Mouse (Mus musculus): ENCODE data around the gene Unc5c. TPM values are rescaled to one million over a fixed set of nuclear protein-coding genes. Genes with fewer than 3 reads are reported as not detected.

Gene Unc5c
- polyA plus RNA-seq, 1 experiment from 2014 or later, result 20.7 TPM

GRCm38 (mm10) chr3:141735285-141735684 lies 270.3 kb downstream of the Unc5c start:
- H3K9me3 ChIP-seq (ENCODE audit: control insufficient read depth, low read length), result no peaks in the 10 kb centered on the region
- no peak overlapping the region for H3K27ac ChIP-seq (ENCODE audit: low read depth, low read length)
- no peaks in the 10 kb centered on the region for H3K36me3 ChIP-seq (ENCODE audit: control insufficient read depth, insufficient read depth, low read length)
- no peak for ATAC-seq (ENCODE audit: low read depth)
- no peak overlapping the region for H3K9ac ChIP-seq (replicated peaks; ENCODE audit: low read depth, low read length)
- H3K4me3 ChIP-seq (ENCODE audit: low read depth, low read length), result no peak overlapping the region
- no peaks in the 10 kb centered on the region for H3K27me3 ChIP-seq (ENCODE audit: control insufficient read depth, insufficient read depth, low read length)
- H3K4me1 ChIP-seq (ENCODE audit: control insufficient read depth, insufficient read depth, low read length), result no peaks in the 10 kb centered on the region
- no peak overlapping the region for H3K4me2 ChIP-seq (ENCODE audit: low read depth, low read length)

- ATAC-seq (ENCODE audit: low read depth), result no peak
- Histone ChIP-seq H3K4me3 (ENCODE audit: low read depth, low read length) (no peak overlapping the region), H3K9ac (replicated peaks; ENCODE audit: low read depth, low read length) (no peak overlapping the region)
Observed at GRCm38 (mm10) chr3:141745322-141745721, 280.3 kb downstream of the Unc5c start.

GRCm38 (mm10) chr3:141748694-141749381 lies 283.8 kb downstream of the Unc5c start:
- H3K27me3 ChIP-seq (ENCODE audit: control insufficient read depth, insufficient read depth, low read length), result no peaks in the 10 kb centered on the region
- no peaks in the 10 kb centered on the region for H3K9me3 ChIP-seq (ENCODE audit: control insufficient read depth, low read length)
- H3K36me3 ChIP-seq (ENCODE audit: control insufficient read depth, insufficient read depth, low read length), result no peaks in the 10 kb centered on the region
- no peak overlapping the region for H3K4me3 ChIP-seq (ENCODE audit: low read depth, low read length)
- ATAC-seq (ENCODE audit: low read depth), result no peak
- WGBS, result 77% methylated on average over 4 of the region's 4 CpGs
- no peak overlapping the region for H3K4me2 ChIP-seq (ENCODE audit: low read depth, low read length)
- H3K4me1 ChIP-seq (ENCODE audit: control insufficient read depth, insufficient read depth, low read length), result no peaks in the 10 kb centered on the region
- no peak overlapping the region for H3K27ac ChIP-seq (ENCODE audit: low read depth, low read length)
- H3K9ac ChIP-seq (replicated peaks; ENCODE audit: low read depth, low read length), result no peak overlapping the region

More at GRCm38 (mm10) chr3:141745322-141745721, 280.3 kb downstream of the Unc5c start:
- Histone ChIP-seq H3K27ac (ENCODE audit: low read depth, low read length) (no peak overlapping the region), H3K36me3 (ENCODE audit: control insufficient read depth, insufficient read depth, low read length) (no peaks in the 10 kb centered on the region), H3K27me3 (ENCODE audit: control insufficient read depth, insufficient read depth, low read length) (no peaks in the 10 kb centered on the region), H3K4me2 (ENCODE audit: low read depth, low read length) (no peak overlapping the region), H3K9me3 (ENCODE audit: control insufficient read depth, low read length) (no peaks in the 10 kb centered on the region), H3K4me1 (ENCODE audit: control insufficient read depth, insufficient read depth, low read length) (no peaks in the 10 kb centered on the region)

GRCm38 (mm10) chr3:141752172-141752571 lies 287.2 kb downstream of the Unc5c start:
- no peak overlapping the region for H3K4me3 ChIP-seq (ENCODE audit: low read depth, low read length)
- H3K27ac ChIP-seq (ENCODE audit: low read depth, low read length), result no peak overlapping the region
- H3K27me3 ChIP-seq (ENCODE audit: control insufficient read depth, insufficient read depth, low read length), result no peaks in the 10 kb centered on the region
- H3K4me2 ChIP-seq (ENCODE audit: low read depth, low read length), result no peak overlapping the region
- no peaks in the 10 kb centered on the region for H3K4me1 ChIP-seq (ENCODE audit: control insufficient read depth, insufficient read depth, low read length)
- H3K36me3 ChIP-seq (ENCODE audit: control insufficient read depth, insufficient read depth, low read length), result no peaks in the 10 kb centered on the region
- H3K9ac ChIP-seq (replicated peaks; ENCODE audit: low read depth, low read length), result no peak overlapping the region
- WGBS, result 61% methylated on average over 7 of the region's 7 CpGs
- H3K9me3 ChIP-seq (ENCODE audit: control insufficient read depth, low read length), result no peaks in the 10 kb centered on the region
- no peak for ATAC-seq (ENCODE audit: low read depth)

GRCm38 (mm10) chr3:141757259-141757658 lies 292.2 kb downstream of the Unc5c start:
- Histone ChIP-seq H3K4me1 (ENCODE audit: control insufficient read depth, insufficient read depth, low read length) (no peaks in the 10 kb centered on the region), H3K4me2 (ENCODE audit: low read depth, low read length) (no peak overlapping the region), H3K4me3 (ENCODE audit: low read depth, low read length) (no peak overlapping the region), H3K27me3 (ENCODE audit: control insufficient read depth, insufficient read depth, low read length) (no peaks in the 10 kb centered on the region), H3K9me3 (ENCODE audit: control insufficient read depth, low read length) (no peaks in the 10 kb centered on the region), H3K9ac (replicated peaks; ENCODE audit: low read depth, low read length) (no peak overlapping the region), H3K36me3 (ENCODE audit: control insufficient read depth, insufficient read depth, low read length) (no peaks in the 10 kb centered on the region), H3K27ac (ENCODE audit: low read depth, low read length) (no peak overlapping the region)
- ATAC-seq (ENCODE audit: low read depth), result no peak
- 88% methylated on average over 3 of the region's 3 CpGs for WGBS

GRCm38 (mm10) chr3:141778411-141778919 lies 313.4 kb downstream of the Unc5c start:
- Histone ChIP-seq H3K4me2 (ENCODE audit: low read depth, low read length) (no peak overlapping the region), H3K36me3 (ENCODE audit: control insufficient read depth, insufficient read depth, low read length) (no peaks in the 10 kb centered on the region), H3K4me1 (ENCODE audit: control insufficient read depth, insufficient read depth, low read length) (no peaks in the 10 kb centered on the region), H3K9me3 (ENCODE audit: control insufficient read depth, low read length) (no peaks in the 10 kb centered on the region), H3K4me3 (ENCODE audit: low read depth, low read length) (no peak overlapping the region), H3K27ac (ENCODE audit: low read depth, low read length) (no peak overlapping the region), H3K9ac (replicated peaks; ENCODE audit: low read depth, low read length) (no peak overlapping the region), H3K27me3 (ENCODE audit: control insufficient read depth, insufficient read depth, low read length) (no peaks in the 10 kb centered on the region; the same call in 1 of the 2 replicates)
- WGBS, result 76% methylated on average over 8 of the region's 8 CpGs
- ATAC-seq (ENCODE audit: low read depth), result no peak

GRCm38 (mm10) chr3:141779186-141779585 lies 314.2 kb downstream of the Unc5c start:
- no peak for ATAC-seq (ENCODE audit: low read depth)
- WGBS, result 74% methylated on average over 3 of the region's 3 CpGs
- Histone ChIP-seq H3K36me3 (ENCODE audit: control insufficient read depth, insufficient read depth, low read length) (no peaks in the 10 kb centered on the region), H3K27me3 (ENCODE audit: control insufficient read depth, insufficient read depth, low read length) (no peaks in the 10 kb centered on the region; the same call in 1 of the 2 replicates), H3K4me3 (ENCODE audit: low read depth, low read length) (no peak overlapping the region), H3K9ac (replicated peaks; ENCODE audit: low read depth, low read length) (no peak overlapping the region), H3K9me3 (ENCODE audit: control insufficient read depth, low read length) (no peaks in the 10 kb centered on the region), H3K4me2 (ENCODE audit: low read depth, low read length) (no peak overlapping the region), H3K27ac (ENCODE audit: low read depth, low read length) (no peak overlapping the region), H3K4me1 (ENCODE audit: control insufficient read depth, insufficient read depth, low read length) (no peaks in the 10 kb centered on the region)

- Histone ChIP-seq H3K9me3 (ENCODE audit: control insufficient read depth, low read length) (no peaks in the 10 kb centered on the region), H3K27me3 (ENCODE audit: control insufficient read depth, insufficient read depth, low read length) (no peaks in the 10 kb centered on the region), H3K4me1 (ENCODE audit: control insufficient read depth, insufficient read depth, low read length) (no peaks in the 10 kb centered on the region), H3K27ac (ENCODE audit: low read depth, low read length) (no peak overlapping the region), H3K9ac (replicated peaks; ENCODE audit: low read depth, low read length) (no peak overlapping the region), H3K4me3 (ENCODE audit: low read depth, low read length) (no peak overlapping the region), H3K4me2 (ENCODE audit: low read depth, low read length) (no peak overlapping the region), H3K36me3 (ENCODE audit: control insufficient read depth, insufficient read depth, low read length) (no peaks in the 10 kb centered on the region)
- no peak for ATAC-seq (ENCODE audit: low read depth)
- 78% methylated on average over 4 of the region's 4 CpGs for whole genome bisulfite sequencing
Observed at GRCm38 (mm10) chr3:141782553-141782952, 317.5 kb downstream of the Unc5c start.

GRCm38 (mm10) chr3:141791026-141791780 lies 326.2 kb downstream of the Unc5c start:
- WGBS, result 89% methylated on average over 8 of the region's 8 CpGs
- Histone ChIP-seq H3K4me3 (ENCODE audit: low read depth, low read length) (no peak overlapping the region), H3K9me3 (ENCODE audit: control insufficient read depth, low read length) (no peaks in the 10 kb centered on the region), H3K4me1 (ENCODE audit: control insufficient read depth, insufficient read depth, low read length) (no peaks in the 10 kb centered on the region), H3K36me3 (ENCODE audit: control insufficient read depth, insufficient read depth, low read length) (no peaks in the 10 kb centered on the region), H3K4me2 (ENCODE audit: low read depth, low read length) (no peak overlapping the region), H3K27ac (ENCODE audit: low read depth, low read length) (no peak overlapping the region), H3K27me3 (ENCODE audit: control insufficient read depth, insufficient read depth, low read length) (no peaks in the 10 kb centered on the region), H3K9ac (replicated peaks; ENCODE audit: low read depth, low read length) (no peak overlapping the region)
- no peak for ATAC-seq (ENCODE audit: low read depth)

All from neural tube, embryonic 14.5 days (tissue).